Mouse (Mus musculus) liver, embryonic 11.5 days (tissue): ENCODE data around the gene Pcsk5. TPM values are rescaled to one million over a fixed set of nuclear protein-coding genes. Genes with fewer than 3 reads are reported as not detected.

ENCODE experiments used
- ATAC-seq: fragments of 200-750 bp; cut with Nextera tagmentation; replicated peaks from 2 replicates; pipeline ENCODE4 v1.8.0; 2017; ENCODE audit warnings: moderate number of reproducible peaks, mild to moderate bottlenecking, moderate TSS enrichment, moderate library complexity; ENCODE audit not compliant: low FRiP score
- DNase-seq: peaks from one replicate; pipeline ENCODE4 v3.0.0-alpha.2; 2017; ENCODE audit warnings: low spot score
- H3K27ac ChIP-seq: fragments of 300-500 bp; sonication (generic); 2 replicates; pipeline ENCODE4 v1.5.1; 2014; ENCODE audit warnings: mild to moderate bottlenecking, low read depth, low read length, control low read depth
- H3K27me3 ChIP-seq: fragments of 300-500 bp; sonication (generic); replicated peaks from 2 replicates; pipeline ENCODE4 v1.6.1; 2014; ENCODE audit warnings: low read length, mixed read lengths; ENCODE audit not compliant: control insufficient read depth, insufficient read depth
- H3K36me3 ChIP-seq: fragments of 300-500 bp; sonication (generic); 2 replicates; pipeline ENCODE4 v1.6.1; 2014; ENCODE audit warnings: mild to moderate bottlenecking, low read length, moderate library complexity, mixed read lengths; ENCODE audit not compliant: control insufficient read depth, insufficient read depth
- H3K4me1 ChIP-seq: fragments of 300-500 bp; sonication (generic); replicated peaks from 2 replicates; pipeline ENCODE4 v1.6.1; 2014; ENCODE audit warnings: low read length, mixed read lengths; ENCODE audit not compliant: control insufficient read depth, insufficient read depth
- H3K4me2 ChIP-seq: fragments of 300-500 bp; sonication (generic); 2 replicates; pipeline ENCODE4 v1.6.1; 2014; ENCODE audit warnings: mild to moderate bottlenecking, control low read depth, moderate library complexity
- H3K4me3 ChIP-seq: fragments of 300-500 bp; sonication (generic); 2 replicates; pipeline ENCODE4 v1.5.1; 2014; ENCODE audit warnings: low read depth, low read length, control low read depth
- H3K9ac ChIP-seq: fragments of 300-500 bp; sonication (generic); 2 replicates; pipeline ENCODE4 v1.6.1; 2014; ENCODE audit warnings: low read depth, low read length, control low read depth
- H3K9me3 ChIP-seq: fragments of 300-500 bp; sonication (generic); 2 replicates; pipeline ENCODE4 v1.6.1; 2016; ENCODE audit warnings: low read length, inconsistent platforms, mixed read lengths; ENCODE audit not compliant: control insufficient read depth
- WGBS: fragments of 180-500 bp; shearing (Covaris S2); extraction: QIAGEN DNeasy Blood & Tissue Kit; methylation state at CpG from one replicate; pipeline ENCODE4 v1.1.7; 2014; 5-methylcytosine and 5-hydroxymethylcytosine counted together
- polyA plus RNA-seq: library from polyadenylated mRNA; unstranded; fragments of >200 nt; fragmentation: Nextera tagmentation; extraction: Ambion mirVana; gene quantifications from 2 replicates; pipeline ENCODE4 v1.2.1, GENCODE M21; 2014

The Pcsk5 gene
- polyA plus RNA-seq, 1 experiment from 2014 or later = 4.8 TPM

DNA sequence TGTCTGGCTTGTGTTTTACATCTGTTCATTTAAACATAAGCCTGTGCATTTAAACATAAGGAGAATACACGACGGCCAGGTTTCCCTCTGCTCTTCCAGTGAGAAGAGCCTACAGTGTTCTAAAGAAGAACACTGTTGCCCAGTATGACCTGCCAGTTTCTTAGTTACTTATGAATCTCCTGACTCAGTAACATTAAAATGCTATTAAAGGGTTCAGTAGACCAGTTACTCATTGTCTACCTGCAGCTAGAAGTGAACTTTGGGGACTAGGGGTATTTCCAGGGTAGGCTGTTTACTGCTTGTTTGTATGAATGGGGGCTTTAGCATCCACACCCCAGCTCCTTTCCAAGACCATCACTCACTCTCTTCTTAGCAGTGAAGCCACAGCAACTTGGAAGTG is 278.7 kb downstream of the Pcsk5 start:
- Histone ChIP-seq H3K9ac (no peak overlapping the region), H3K4me2 (no peak overlapping the region), H3K27ac (no peak overlapping the region), H3K27me3 (no peaks in the 10 kb centered on the region), H3K36me3 (no peaks in the 10 kb centered on the region), H3K9me3 (no peaks in the 10 kb centered on the region), H3K4me1 (no peaks in the 10 kb centered on the region), H3K4me3 (no peak overlapping the region)
- ATAC-seq (no peak), DNase-seq (no peak)
- WGBS = 88% methylated on average over 2 of the region's 2 CpGs

GRCm38 (mm10) chr19:17555159-17555558 is 282.3 kb downstream of the Pcsk5 start:
- 92% methylated on average over 7 of the region's 7 CpGs for WGBS
- ATAC-seq (no peak), DNase-seq (no peak)
- Histone ChIP-seq H3K36me3 (no peaks in the 10 kb centered on the region), H3K4me2 (no peak overlapping the region), H3K27me3 (no peaks in the 10 kb centered on the region), H3K4me1 (no peaks in the 10 kb centered on the region), H3K27ac (no peak overlapping the region), H3K9me3 (no peaks in the 10 kb centered on the region), H3K9ac (no peak overlapping the region), H3K4me3 (no peak overlapping the region)

GRCm38 (mm10) chr19:17554571-17554970 is 282.9 kb downstream of the Pcsk5 start:
- H3K27me3 ChIP-seq = no peaks in the 10 kb centered on the region
- H3K4me2 ChIP-seq = no peak overlapping the region
- no peak overlapping the region for H3K4me3 ChIP-seq
- H3K9me3 ChIP-seq = no peaks in the 10 kb centered on the region
- H3K36me3 ChIP-seq = no peaks in the 10 kb centered on the region
- no peaks in the 10 kb centered on the region for H3K4me1 ChIP-seq
- 78% methylated on average over 2 of the region's 2 CpGs for WGBS
- H3K9ac ChIP-seq = no peak overlapping the region
- DNase-seq = no peak
- H3K27ac ChIP-seq = no peak overlapping the region
- no peak for ATAC-seq

DNA sequence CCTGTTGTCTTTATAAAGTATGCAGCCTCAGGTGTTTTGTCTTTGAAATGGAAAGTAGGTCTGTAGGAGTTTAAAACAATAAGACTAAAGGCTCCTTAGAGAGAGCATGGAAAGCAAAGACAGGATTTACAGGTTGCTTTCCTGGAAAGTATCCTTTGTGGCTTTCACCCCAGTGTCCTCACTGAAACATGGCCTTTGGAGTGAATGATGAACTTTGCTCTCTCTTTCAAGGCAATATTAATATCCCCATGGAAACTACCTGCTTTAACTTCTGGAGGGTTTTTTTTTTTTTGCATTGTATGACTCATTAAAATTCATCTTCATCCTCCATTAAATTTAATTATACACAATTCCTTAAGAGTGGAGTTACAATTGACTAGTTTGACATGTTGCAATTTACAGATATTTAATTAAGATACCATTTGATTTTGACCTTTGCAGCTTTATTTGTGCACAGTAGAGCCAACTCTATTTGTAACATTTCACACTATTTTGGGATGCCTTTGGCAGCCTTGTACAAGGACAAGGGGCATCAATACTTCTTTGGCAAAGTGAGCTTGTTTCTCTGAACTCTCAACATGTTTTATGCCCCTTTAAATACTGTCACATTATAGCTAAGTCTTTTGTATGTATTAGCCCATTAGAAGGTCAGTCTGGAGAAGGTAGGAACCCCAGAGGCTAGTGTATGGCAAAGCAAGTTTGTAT is 283.9 kb downstream of the Pcsk5 start:
- Histone ChIP-seq H3K36me3 (no peaks in the 10 kb centered on the region), H3K27me3 (no peaks in the 10 kb centered on the region), H3K9ac (no peak overlapping the region), H3K9me3 (no peaks in the 10 kb centered on the region), H3K4me1 (no peaks in the 10 kb centered on the region), H3K4me2 (no peak overlapping the region), H3K4me3 (no peak overlapping the region), H3K27ac (no peak overlapping the region)
- DNase-seq (no peak), ATAC-seq (no peak)

DNA sequence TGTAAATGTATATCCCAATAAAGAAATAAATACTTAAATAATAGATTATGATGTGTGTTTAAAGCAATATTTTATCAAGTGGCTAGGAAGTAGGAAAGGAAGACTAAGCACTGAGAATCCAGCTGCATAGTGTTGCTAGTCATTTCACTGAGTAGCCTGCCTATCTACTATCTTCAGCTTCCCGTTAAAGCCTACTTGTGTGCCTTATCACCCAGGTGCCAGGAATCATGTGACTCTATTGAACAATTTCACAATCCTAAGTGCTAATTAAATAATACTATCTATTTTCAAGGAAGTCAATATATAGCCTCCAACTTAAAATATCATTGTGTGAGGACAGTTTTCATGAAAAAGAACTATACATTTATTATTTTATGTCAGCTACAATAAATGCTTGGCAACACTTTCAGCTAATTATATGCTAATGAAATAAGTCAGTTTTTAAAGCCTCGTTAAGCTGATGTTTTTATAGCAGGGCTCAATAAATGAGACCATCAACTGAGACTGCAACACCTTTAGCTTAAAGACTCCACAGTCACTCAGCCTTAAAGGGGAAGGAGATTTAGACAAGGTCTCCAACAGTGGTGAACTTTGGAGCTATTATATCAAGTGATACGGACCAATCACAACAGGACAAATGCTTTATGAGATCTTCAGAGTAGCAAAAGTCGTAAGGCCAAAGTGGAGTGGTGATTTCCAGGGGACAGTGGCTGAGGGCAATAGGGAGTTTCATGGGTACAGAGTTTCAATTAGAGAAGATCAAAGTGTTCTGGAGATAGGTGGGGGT is 308.5 kb downstream of the Pcsk5 start:
- ATAC-seq (no peak), DNase-seq (no peak)
- Histone ChIP-seq H3K4me1 (no peaks in the 10 kb centered on the region), H3K36me3 (no peaks in the 10 kb centered on the region), H3K4me3 (no peak overlapping the region), H3K27ac (no peak overlapping the region), H3K9me3 (no peaks in the 10 kb centered on the region), H3K9ac (no peak overlapping the region), H3K27me3 (no peaks in the 10 kb centered on the region), H3K4me2 (no peak overlapping the region)
- 66% methylated on average over 4 of the region's 4 CpGs for WGBS

- H3K27ac ChIP-seq = no peak overlapping the region
- H3K4me2 ChIP-seq = no peak overlapping the region
- ATAC-seq = no peak
- H3K27me3 ChIP-seq = no peaks in the 10 kb centered on the region
- DNase-seq = no peak
- no peak overlapping the region for H3K9ac ChIP-seq
- WGBS = 76% methylated on average over 1 of the region's 1 CpGs
- no peak overlapping the region for H3K4me3 ChIP-seq
- no peaks in the 10 kb centered on the region for H3K9me3 ChIP-seq
- H3K36me3 ChIP-seq = no peaks in the 10 kb centered on the region
- H3K4me1 ChIP-seq = no peaks in the 10 kb centered on the region
Measured at GRCm38 (mm10) chr19:17525558-17525957, 311.9 kb downstream of the Pcsk5 start.

DNA sequence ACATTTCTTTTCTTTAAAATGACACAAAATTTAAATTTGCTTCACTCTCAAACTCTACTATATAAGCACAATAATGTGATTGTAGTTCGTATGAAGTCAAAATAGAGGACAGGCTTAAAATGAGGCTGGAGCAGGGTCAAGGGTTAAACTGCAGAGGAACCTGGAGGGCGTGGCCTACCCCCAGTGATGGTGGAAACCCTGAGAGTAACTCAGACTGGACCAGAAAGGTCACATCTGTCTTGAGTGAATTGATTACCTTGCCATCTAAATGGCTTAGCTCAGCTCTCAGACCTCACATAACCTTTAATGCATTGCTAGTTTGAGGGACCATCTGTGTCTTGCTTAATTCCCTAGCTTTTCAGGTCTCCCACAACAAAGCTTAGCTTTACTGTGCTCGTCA is 323.0 kb downstream of the Pcsk5 start:
- DNase-seq (no peak), ATAC-seq (no peak)
- Histone ChIP-seq H3K9me3 (no peaks in the 10 kb centered on the region), H3K4me1 (no peaks in the 10 kb centered on the region), H3K4me2 (no peak overlapping the region), H3K36me3 (no peaks in the 10 kb centered on the region), H3K4me3 (no peak overlapping the region), H3K27me3 (no peaks in the 10 kb centered on the region), H3K9ac (no peak overlapping the region), H3K27ac (no peak overlapping the region)
- 62% methylated on average over 3 of the region's 3 CpGs for WGBS

GRCm38 (mm10) chr19:17511283-17511682 is 326.1 kb downstream of the Pcsk5 start:
- no peak overlapping the region for H3K9ac ChIP-seq
- 62% methylated on average over 5 of the region's 5 CpGs for WGBS
- no peak overlapping the region for H3K27ac ChIP-seq
- no peaks in the 10 kb centered on the region for H3K36me3 ChIP-seq
- H3K27me3 ChIP-seq = no peaks in the 10 kb centered on the region
- no peak overlapping the region for H3K4me2 ChIP-seq
- H3K9me3 ChIP-seq = no peaks in the 10 kb centered on the region
- no peaks in the 10 kb centered on the region for H3K4me1 ChIP-seq
- ATAC-seq = no peak
- no peak overlapping the region for H3K4me3 ChIP-seq
- DNase-seq = no peak

- H3K36me3 ChIP-seq = no peaks in the 10 kb centered on the region
- H3K9me3 ChIP-seq = no peaks in the 10 kb centered on the region
- no peaks in the 10 kb centered on the region for H3K27me3 ChIP-seq
- no peak overlapping the region for H3K9ac ChIP-seq
- no peak overlapping the region for H3K27ac ChIP-seq
- ATAC-seq (no peak), DNase-seq (no peak)
- no peaks in the 10 kb centered on the region for H3K4me1 ChIP-seq
- no peak overlapping the region for H3K4me2 ChIP-seq
- WGBS = 72% methylated on average over 6 of the region's 6 CpGs
- no peak overlapping the region for H3K4me3 ChIP-seq
Measured at GRCm38 (mm10) chr19:17504212-17504611, 333.2 kb downstream of the Pcsk5 start.
